Mouse (Mus musculus) forebrain, embryonic 13.5 days (tissue): ENCODE measurements around the gene Anks1b. TPM values are rescaled to one million over a fixed set of nuclear protein-coding genes. Genes with fewer than 3 reads are reported as not detected.

ENCODE experiments used
- ATAC-seq: fragments of 200-750 bp; cut with Nextera tagmentation; 2 replicates; pipeline ENCODE4 v1.8.0; 2017
- H3K27ac ChIP-seq: fragments of 300-500 bp; sonication (generic); 2 replicates; pipeline ENCODE4 v1.5.1; 2015; ENCODE audit warnings: inconsistent platforms, mild to moderate bottlenecking, moderate library complexity
- H3K27me3 ChIP-seq: fragments of 300-500 bp; sonication (generic); 2 replicates; pipeline ENCODE4 v1.6.1; 2015; ENCODE audit warnings: mild to moderate bottlenecking, inconsistent platforms
- H3K36me3 ChIP-seq: fragments of 300-500 bp; sonication (generic); 2 replicates; pipeline ENCODE4 v1.6.1; 2015; ENCODE audit warnings: mild to moderate bottlenecking, inconsistent platforms; ENCODE audit not compliant: poor library complexity, severe bottlenecking
- H3K4me1 ChIP-seq: fragments of 300-500 bp; sonication (generic); 2 replicates; pipeline ENCODE4 v1.6.1; 2015; ENCODE audit warnings: inconsistent platforms
- H3K4me2 ChIP-seq: fragments of 300-500 bp; sonication (generic); 2 replicates; pipeline ENCODE4 v1.6.1; 2015; ENCODE audit warnings: inconsistent platforms, mild to moderate bottlenecking, moderate library complexity
- H3K4me3 ChIP-seq: fragments of 300-500 bp; sonication (generic); 2 replicates; pipeline ENCODE4 v1.5.1; 2015; ENCODE audit warnings: mild to moderate bottlenecking, inconsistent platforms
- H3K9ac ChIP-seq: fragments of 300-500 bp; sonication (generic); 2 replicates; pipeline ENCODE4 v1.6.1; 2015; ENCODE audit warnings: mild to moderate bottlenecking, inconsistent platforms
- H3K9me3 ChIP-seq: fragments of 300-500 bp; sonication (generic); replicated peaks from 2 replicates; pipeline ENCODE4 v1.6.1; 2016; ENCODE audit warnings: inconsistent platforms
- WGBS: fragments of 180-500 bp; shearing (Covaris S2); methylation state at CpG from one replicate; pipeline ENCODE4 v1.1.7; 2015; 5-methylcytosine and 5-hydroxymethylcytosine counted together
- polyA plus RNA-seq: library from polyadenylated mRNA; unstranded; fragments of >200 nt; fragmentation: Nextera tagmentation; extraction: Ambion mirVana; gene quantifications from 2 replicates; pipeline ENCODE4 v1.2.1, GENCODE M21; 2015

The Anks1b gene
- polyA plus RNA-seq, 1 experiment from 2014 or later, result 28.7 TPM

GRCm38 (mm10) chr10:90880854-90881560, 1007.7 kb downstream of the Anks1b start:
- Histone ChIP-seq H3K4me3 (no peak overlapping the region), H3K36me3 (no peaks in the 10 kb centered on the region), H3K27me3 (no peaks in the 10 kb centered on the region), H3K27ac (no peak overlapping the region), H3K4me1 (peaks cover 22% of the 10 kb centered on the region), H3K9me3 (no peaks in the 10 kb centered on the region), H3K9ac (no peak overlapping the region), H3K4me2 (no peak overlapping the region)
- WGBS, result 28% methylated on average over 8 of the region's 8 CpGs
- ATAC-seq, result peak; percentile 27; the same call in 1 of the 2 replicates

GRCm38 (mm10) chr10:90889566-90889965, 1016.3 kb downstream of the Anks1b start:
- H3K27ac ChIP-seq, result no peak overlapping the region
- H3K4me2 ChIP-seq, result no peak overlapping the region
- H3K4me1 ChIP-seq, result no peaks in the 10 kb centered on the region
- H3K9ac ChIP-seq, result no peak overlapping the region
- H3K36me3 ChIP-seq, result no peaks in the 10 kb centered on the region
- no peaks in the 10 kb centered on the region for H3K27me3 ChIP-seq
- no peak overlapping the region for H3K4me3 ChIP-seq
- no peaks in the 10 kb centered on the region for H3K9me3 ChIP-seq
- 80% methylated on average over 5 of the region's 5 CpGs for WGBS
- ATAC-seq, result no peak

- 77% methylated on average over 11 of the region's 11 CpGs for WGBS
- H3K27ac ChIP-seq, result no peak overlapping the region
- H3K9me3 ChIP-seq, result no peaks in the 10 kb centered on the region
- no peaks in the 10 kb centered on the region for H3K36me3 ChIP-seq
- no peak overlapping the region for H3K9ac ChIP-seq
- no peaks in the 10 kb centered on the region for H3K27me3 ChIP-seq
- no peak for ATAC-seq
- H3K4me2 ChIP-seq, result no peak overlapping the region
- H3K4me1 ChIP-seq, result no peaks in the 10 kb centered on the region
- H3K4me3 ChIP-seq, result no peak overlapping the region
These were observed 1019.4 kb downstream of the Anks1b start for GRCm38 (mm10) chr10:90892728-90893127.

GRCm38 (mm10) chr10:90897894-90898293, 1024.6 kb downstream of the Anks1b start:
- H3K9ac ChIP-seq, result no peak overlapping the region
- H3K9me3 ChIP-seq, result no peaks in the 10 kb centered on the region
- H3K4me2 ChIP-seq, result no peak overlapping the region
- H3K27me3 ChIP-seq, result no peaks in the 10 kb centered on the region
- H3K4me3 ChIP-seq, result no peak overlapping the region
- no peaks in the 10 kb centered on the region for H3K36me3 ChIP-seq
- WGBS, result 78% methylated on average over 3 of the region's 3 CpGs
- ATAC-seq, result no peak
- no peaks in the 10 kb centered on the region for H3K4me1 ChIP-seq
- no peak overlapping the region for H3K27ac ChIP-seq

GRCm38 (mm10) chr10:90904185-90904584, 1030.9 kb downstream of the Anks1b start:
- no peak overlapping the region for H3K4me2 ChIP-seq
- no peak overlapping the region for H3K4me3 ChIP-seq
- H3K9ac ChIP-seq, result no peak overlapping the region
- no peaks in the 10 kb centered on the region for H3K27me3 ChIP-seq
- no peak overlapping the region for H3K27ac ChIP-seq
- H3K36me3 ChIP-seq, result no peaks in the 10 kb centered on the region
- no peak for ATAC-seq
- no peaks in the 10 kb centered on the region for H3K4me1 ChIP-seq
- H3K9me3 ChIP-seq, result no peaks in the 10 kb centered on the region

GRCm38 (mm10) chr10:90907381-90907780, 1034.1 kb downstream of the Anks1b start:
- Histone ChIP-seq H3K36me3 (no peaks in the 10 kb centered on the region), H3K4me2 (no peak overlapping the region), H3K4me1 (no peaks in the 10 kb centered on the region), H3K9ac (no peak overlapping the region), H3K27ac (no peak overlapping the region), H3K27me3 (no peaks in the 10 kb centered on the region), H3K4me3 (no peak overlapping the region), H3K9me3 (no peaks in the 10 kb centered on the region)
- 81% methylated on average over 8 of the region's 8 CpGs for WGBS
- ATAC-seq, result no peak

- ATAC-seq, result no peak
- H3K9me3 ChIP-seq, result no peaks in the 10 kb centered on the region
- H3K27ac ChIP-seq, result no peak overlapping the region
- H3K4me2 ChIP-seq, result no peak overlapping the region
- H3K36me3 ChIP-seq, result 0 out of 2 replicates have a peak, but pooled peaks cover 2% of the 10 kb centered on the region
- 92% methylated on average over 7 of the region's 7 CpGs for WGBS
- H3K4me1 ChIP-seq, result no peaks in the 10 kb centered on the region
- no peak overlapping the region for H3K9ac ChIP-seq
- H3K27me3 ChIP-seq, result no peaks in the 10 kb centered on the region
- H3K4me3 ChIP-seq, result no peak overlapping the region
These were observed 1050.2 kb downstream of the Anks1b start for GRCm38 (mm10) chr10:90923476-90923875.

GRCm38 (mm10) chr10:90933088-90933487, 1059.8 kb downstream of the Anks1b start:
- Histone ChIP-seq H3K4me2 (no peak overlapping the region), H3K9me3 (no peaks in the 10 kb centered on the region), H3K4me1 (peaks cover 11% of the 10 kb centered on the region), H3K9ac (no peak overlapping the region), H3K4me3 (no peak overlapping the region), H3K36me3 (no peaks in the 10 kb centered on the region), H3K27ac (no peak overlapping the region), H3K27me3 (no peaks in the 10 kb centered on the region)
- 84% methylated on average over 5 of the region's 5 CpGs for WGBS
- ATAC-seq, result no peak

GRCm38 (mm10) chr10:90934678-90935077, 1061.4 kb downstream of the Anks1b start:
- Histone ChIP-seq H3K9me3 (no peaks in the 10 kb centered on the region), H3K27me3 (no peaks in the 10 kb centered on the region), H3K4me1 (peaks cover 11% of the 10 kb centered on the region), H3K4me3 (no peak overlapping the region), H3K27ac (no peak overlapping the region), H3K4me2 (no peak overlapping the region), H3K9ac (no peak overlapping the region), H3K36me3 (no peaks in the 10 kb centered on the region)
- WGBS, result 59% methylated on average over 13 of the region's 13 CpGs
- 0 out of 2 replicates have a peak, but pooled peaks have one; percentile 45 for ATAC-seq

- Histone ChIP-seq H3K27me3 (no peaks in the 10 kb centered on the region), H3K27ac (no peak overlapping the region), H3K4me2 (no peak overlapping the region), H3K9me3 (no peaks in the 10 kb centered on the region), H3K4me1 (peaks cover 8% of the 10 kb centered on the region), H3K36me3 (peaks cover 16% of the 10 kb centered on the region), H3K4me3 (no peak overlapping the region), H3K9ac (no peak overlapping the region)
- no peak for ATAC-seq
- 89% methylated on average over 5 of the region's 5 CpGs for WGBS
These were observed 1064.6 kb downstream of the Anks1b start for GRCm38 (mm10) chr10:90937721-90938460.

GRCm38 (mm10) chr10:90940521-90941520, 1067.5 kb downstream of the Anks1b start:
- Histone ChIP-seq H3K9ac (no peak overlapping the region), H3K9me3 (no peaks in the 10 kb centered on the region), H3K4me2 (no peak overlapping the region), H3K27ac (no peak overlapping the region), H3K36me3 (peaks cover 18% of the 10 kb centered on the region), H3K27me3 (no peaks in the 10 kb centered on the region), H3K4me1 (no peaks in the 10 kb centered on the region), H3K4me3 (no peak overlapping the region)
- no peak for ATAC-seq
- 87% methylated on average over 15 of the region's 15 CpGs for WGBS
